Mouse (Mus musculus): ENCODE data around the gene Cuzd1.

- TF ChIP-seq CHD2 (IDR thresholded peaks at IDR 0.05; ENCODE audit: low read depth, low read length) (no peak), ZC3H11A (IDR thresholded peaks at IDR 0.05; ENCODE audit: borderline replicate concordance, low read depth, low read length) (no peak), HCFC1 (IDR thresholded peaks at IDR 0.05; ENCODE audit: borderline replicate concordance, insufficient read depth, low read length) (no peak), MAFK (IDR thresholded peaks at IDR 0.05; ENCODE audit: insufficient read depth, low read depth, low read length) (no peak), ZNF384 (IDR thresholded peaks at IDR 0.05; ENCODE audit: low read depth, low read length) (no peak)
These were observed 5.0 kb upstream of the Cuzd1 start for GRCm38 (mm10) chr7:131327054-131327453.

Data from ES-E14 (cell line).